Mouse (Mus musculus) G1E (cell line): ENCODE results near the gene Arhgef2.

Source experiments
- CTCF ChIP-seq: IDR thresholded peaks from 2 replicates; pipeline ENCODE4 v1.5.1; 2012; ENCODE audit warnings: low read depth, low read length, inconsistent platforms, mixed read lengths
- GATA1 ChIP-seq: IDR thresholded peaks from 2 replicates; pipeline ENCODE4 v1.6.1; 2012; ENCODE audit warnings: borderline replicate concordance, low read length, inconsistent platforms, mixed read lengths
- TAL1 ChIP-seq: conservative IDR thresholded peaks from 2 replicates; pipeline ENCODE4 v1.6.1; 2012; ENCODE audit warnings: low read depth, low read length, inconsistent platforms, mixed read lengths

DNA sequence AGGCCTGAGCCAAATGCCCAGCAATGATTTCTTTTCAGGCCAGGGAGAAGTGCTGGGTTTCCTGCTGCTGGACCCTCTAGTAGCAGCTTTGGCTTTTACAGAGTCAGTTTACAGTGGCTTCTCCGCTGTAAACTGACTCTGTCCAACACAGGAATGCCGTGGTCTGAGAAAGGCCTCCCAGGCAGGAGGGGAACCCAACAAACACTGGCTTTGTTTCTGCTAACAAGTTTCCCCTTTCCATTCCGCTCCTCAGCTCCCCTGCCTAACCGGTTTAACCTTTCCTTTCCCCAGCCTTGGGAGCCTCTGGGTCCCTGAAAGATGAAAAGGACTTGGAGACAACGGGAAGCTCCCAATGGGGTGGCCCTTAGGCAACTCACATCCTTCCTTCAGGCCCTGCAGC lies 15.5 kb upstream of the Arhgef2 start:
- TF ChIP-seq CTCF (no peak), TAL1 (no peak), GATA1 (no peak)
